Comparison of ENCODE assay signal across 8 mouse cellular contexts in genomic region chr8:89571816-89572215, GRCm38 (mm10).
DNase-seq lines count a peak whose midpoint lies in the region; ATAC-seq and TF ChIP-seq lines count a peak whose summit lies in the region.

No protein-coding gene starts in this region.

- no peaks in the 10 kb centered on the region for H3K9me3 ChIP-seq in forebrain, postnatal 0 days (ENCODE audit: low read length)
- H3K9me3 ChIP-seq in hindbrain, embryonic 14.5 days (ENCODE audit: control insufficient read depth, low read length), result no peaks in the 10 kb centered on the region
- no peaks in the 10 kb centered on the region for H3K9me3 ChIP-seq in lung, postnatal 0 days (ENCODE audit: low read length)

- H3K4me1 ChIP-seq in forebrain, postnatal 0 days (ENCODE audit: insufficient read depth), result peaks cover 7% of the 10 kb centered on the region; the same call in 1 of the 2 replicates
- H3K4me1 ChIP-seq in hindbrain, embryonic 14.5 days (replicated peaks; ENCODE audit: control insufficient read depth, insufficient read depth, low read length), result peaks cover 15% of the 10 kb centered on the region
- H3K4me1 ChIP-seq in lung, postnatal 0 days (ENCODE audit: insufficient read depth, low read depth, low read length), result no peaks in the 10 kb centered on the region

- peak; percentile 77 for ATAC-seq in forebrain, postnatal 0 days
- peak; percentile 64; the same call in 1 of the 2 replicates for ATAC-seq in hindbrain, embryonic 14.5 days (ENCODE audit: low FRiP score)
- peak; percentile 70; the same call in 1 of the 2 replicates for ATAC-seq in lung, postnatal 0 days
- ATAC-seq in inflammation-experienced regulatory T-cells, adult 6 months, result no peak

- TF ChIP-seq EP300 in lung, postnatal 0 days (IDR thresholded peaks at IDR 0.05), result no peak

- DNase-seq in MN1 (ENCODE audit: low spot score), result peak; percentile 8
- DNase-seq in c-Kit-positive CD71-positive TER-119-negative erythroid progenitor cells, embryonic 14.5 days (ENCODE audit: low read depth), result peak; percentile 43
- peak; percentile 90 for DNase-seq in forebrain, postnatal 0 days
- DNase-seq in hindbrain, embryonic 14.5 days (ENCODE audit: low spot score), result peak; percentile 96
- DNase-seq in layer of hippocampus, postnatal 10 days (ENCODE audit: low spot score in 2 of 2), result peak; percentile 90
- DNase-seq in lung, postnatal 0 days (ENCODE audit: low spot score), result peak; percentile 66
- DNase-seq in right cerebral cortex, adult 18-20 months, result peak; percentile 71

- 2% methylated on average over 13 of the region's 13 CpGs for WGBS in forebrain, postnatal 0 days
- WGBS in hindbrain, embryonic 14.5 days, result 2% methylated on average over 13 of the region's 13 CpGs
- WGBS in lung, postnatal 0 days, result 3% methylated on average over 13 of the region's 13 CpGs

- H3K27ac ChIP-seq in forebrain, postnatal 0 days (ENCODE audit: low read depth, low read length), result no peak overlapping the region
- H3K27ac ChIP-seq in hindbrain, embryonic 14.5 days, result no peak overlapping the region
- H3K27ac ChIP-seq in lung, postnatal 0 days (ENCODE audit: low read length), result no peak overlapping the region

- H3K36me3 ChIP-seq in forebrain, postnatal 0 days (ENCODE audit: insufficient read depth), result no peaks in the 10 kb centered on the region
- H3K36me3 ChIP-seq in hindbrain, embryonic 14.5 days (replicated peaks; ENCODE audit: control insufficient read depth, insufficient read depth), result no peaks in the 10 kb centered on the region
- no peaks in the 10 kb centered on the region for H3K36me3 ChIP-seq in lung, postnatal 0 days (ENCODE audit: insufficient read depth, low read length)

- TF ChIP-seq CTCF in forebrain, postnatal 0 days (IDR thresholded peaks at IDR 0.05; ENCODE audit: low read depth), result peak; percentile 89
- peak; percentile 86 for TF ChIP-seq CTCF in lung, postnatal 0 days (IDR thresholded peaks at IDR 0.05)

- H3K9ac ChIP-seq in forebrain, postnatal 0 days, result no peak overlapping the region
- no peak overlapping the region for H3K9ac ChIP-seq in hindbrain, embryonic 14.5 days
- no peak overlapping the region for H3K9ac ChIP-seq in lung, postnatal 0 days (replicated peaks; ENCODE audit: low read depth)

- H3K4me2 ChIP-seq in forebrain, postnatal 0 days (ENCODE audit: low read depth), result no peak overlapping the region
- peak overlapping the region; percentile 26; the same call in 1 of the 2 replicates for H3K4me2 ChIP-seq in hindbrain, embryonic 14.5 days (replicated peaks)
- H3K4me2 ChIP-seq in lung, postnatal 0 days (replicated peaks; ENCODE audit: low read depth, low read length), result no peak overlapping the region

- H3K27me3 ChIP-seq in forebrain, postnatal 0 days (ENCODE audit: insufficient read depth, low read length), result peaks cover 28% of the 10 kb centered on the region
- H3K27me3 ChIP-seq in hindbrain, embryonic 14.5 days (ENCODE audit: control insufficient read depth, insufficient read depth, low read length), result peaks cover 17% of the 10 kb centered on the region; the same call in 1 of the 2 replicates
- H3K27me3 ChIP-seq in lung, postnatal 0 days (replicated peaks; ENCODE audit: insufficient read depth, low read length), result no peaks in the 10 kb centered on the region

- no peak overlapping the region for H3K4me3 ChIP-seq in forebrain, postnatal 0 days (ENCODE audit: low read depth, low read length)
- H3K4me3 ChIP-seq in hindbrain, embryonic 14.5 days (replicated peaks; ENCODE audit: low read length), result no peak overlapping the region
- H3K4me3 ChIP-seq in lung, postnatal 0 days (ENCODE audit: low read depth, low read length), result no peak overlapping the region

Comparison
In these comparisons a context has a peak if more than half of its experiments do, and no peak if none do; other contexts are left out.
1. DNase-seq: peak in every context shown above with its lines; median percentile 96 in hindbrain, embryonic 14.5 days; 90 in forebrain, postnatal 0 days; 90 in layer of hippocampus, postnatal 10 days; 71 in right cerebral cortex, adult 18-20 months; 66 in lung, postnatal 0 days; 43 in c-Kit-positive CD71-positive TER-119-negative erythroid progenitor cells, embryonic 14.5 days; 8 in MN1.